Mouse (Mus musculus) heart, postnatal 10 days (tissue): ENCODE measurements at regions not wholly inside any gene's neighbourhood (a gene's known extent, or its start where the extent isn't known, plus 50 kb on each side); places are given as distances from the start of the nearest gene placed in this dataset.
"Not testable (repeated sequence)": the region's sequence is repeated elsewhere in the genome, so short reads cannot be mapped to it uniquely, and the experiment has no call there.

Experiments
- DNase-seq, 2 experiments: peaks; one replicate each; pipeline ENCODE4 v3.0.0; 2021
- intact Hi-C: fragments of 180-260 bp; cut with DNase I; formaldehyde crosslinking; loops from one replicate; pipeline ENCODE4 v1.15.1; 2025

- intact Hi-C loops = no loop called here
- no peak for DNase-seq
Measured at GRCm38 (mm10) chr17:26335551-26335950, 79.1 kb upstream of the Neurl1b start.

- no peak for DNase-seq
- intact Hi-C loops = no loop called here
Measured at GRCm38 (mm10) chr17:26336011-26336410, 78.6 kb upstream of the Neurl1b start.

GRCm38 (mm10) chr17:26337106-26337505 lies 77.5 kb upstream of the Neurl1b start:
- DNase-seq = no peak
- intact Hi-C loops = no loop called here

- DNase-seq, intact Hi-C loops: not testable (repeated sequence)
Measured at GRCm38 (mm10) chr17:26345436-26345835, 69.2 kb upstream of the Neurl1b start.

- intact Hi-C loops = no loop called here
- no peak for DNase-seq
Measured at GRCm38 (mm10) chr17:26348116-26348515, 66.5 kb upstream of the Neurl1b start.

- intact Hi-C loops = no loop called here
- DNase-seq = no peak
Measured at GRCm38 (mm10) chr17:26349741-26350140, 64.9 kb upstream of the Neurl1b start.

GRCm38 (mm10) chr17:26350216-26350615 lies 64.4 kb upstream of the Neurl1b start:
- intact Hi-C loops = no loop called here
- no peak for DNase-seq

- intact Hi-C loops = no loop called here
- DNase-seq = no peak
Measured at GRCm38 (mm10) chr17:26351991-26352390, 62.6 kb upstream of the Neurl1b start.

GRCm38 (mm10) chr17:26352712-26353111 lies 61.9 kb upstream of the Neurl1b start:
- intact Hi-C loops = no loop called here
- DNase-seq = no peak

- DNase-seq = no peak
- intact Hi-C loops = no loop called here
Measured at GRCm38 (mm10) chr17:26354431-26354830, 60.2 kb upstream of the Neurl1b start.

- no peak for DNase-seq
- intact Hi-C loops = no loop called here
Measured at GRCm38 (mm10) chr17:26355301-26355700, 59.3 kb upstream of the Neurl1b start.

- intact Hi-C loops = no loop called here
- no peak for DNase-seq
Measured at GRCm38 (mm10) chr17:26356906-26357305, 57.7 kb upstream of the Neurl1b start.

GRCm38 (mm10) chr17:26357784-26358183 lies 56.8 kb upstream of the Neurl1b start:
- DNase-seq = peak; percentile 77 to 78
- intact Hi-C loops = no loop called here

- intact Hi-C loops = no loop called here
- no peak for DNase-seq
Measured at GRCm38 (mm10) chr17:26360711-26361110, 53.9 kb upstream of the Neurl1b start.

- DNase-seq = no peak
- intact Hi-C loops = no loop called here
Measured at GRCm38 (mm10) chr17:26361420-26361819, 53.2 kb upstream of the Neurl1b start.

- intact Hi-C loops = no loop called here
- DNase-seq = peak in 1 of 2 experiments; percentile 49
Measured at GRCm38 (mm10) chr17:26361992-26362391, 52.6 kb upstream of the Neurl1b start.

GRCm38 (mm10) chr17:26362586-26363361 lies 51.9 kb upstream of the Neurl1b start:
- DNase-seq = no peak
- intact Hi-C loops = no loop called here

GRCm38 (mm10) chr17:26363853-26364532 lies 50.6 kb upstream of the Neurl1b start:
- DNase-seq = no peak
- intact Hi-C loops = no loop called here
